Mouse (Mus musculus) heart, embryonic 10.5 days (tissue): ENCODE results near the gene Qrich2. TPM values are rescaled to one million over a fixed set of nuclear protein-coding genes. Genes with fewer than 3 reads are reported as not detected.

ENCODE experiments used
- DNase-seq: peaks from one replicate; pipeline ENCODE4 v3.0.0-alpha.2; 2017; ENCODE audit warnings: low spot score
- H3K27ac ChIP-seq: fragments of 300-500 bp; sonication (generic); 2 replicates; pipeline ENCODE4 v1.5.1; 2016; ENCODE audit warnings: mild to moderate bottlenecking
- H3K27me3 ChIP-seq: fragments of 300-500 bp; sonication (generic); 2 replicates; pipeline ENCODE4 v1.6.1; 2016; ENCODE audit warnings: mild to moderate bottlenecking; ENCODE audit not compliant: poor library complexity, insufficient read depth, severe bottlenecking
- H3K36me3 ChIP-seq: fragments of 300-500 bp; sonication (generic); 2 replicates; pipeline ENCODE4 v1.6.1; 2016; ENCODE audit warnings: mild to moderate bottlenecking, moderate library complexity
- H3K4me1 ChIP-seq: fragments of 300-500 bp; sonication (generic); 2 replicates; pipeline ENCODE4 v1.6.1; 2016; ENCODE audit warnings: mild to moderate bottlenecking
- H3K4me3 ChIP-seq: fragments of 300-500 bp; sonication (generic); 2 replicates; pipeline ENCODE4 v1.5.1; 2016; ENCODE audit warnings: mild to moderate bottlenecking, moderate library complexity
- H3K9me3 ChIP-seq: fragments of 300-500 bp; sonication (generic); 2 replicates; pipeline ENCODE4 v1.6.1; 2016; ENCODE audit warnings: mild to moderate bottlenecking, moderate library complexity
- WGBS: fragments of 180-500 bp; shearing (Covaris S2); methylation state at CpG from one replicate; pipeline ENCODE4 v1.1.7; 2016; 5-methylcytosine and 5-hydroxymethylcytosine counted together
- polyA plus RNA-seq: library from polyadenylated mRNA; unstranded; fragments of >200 nt; fragmentation: Nextera tagmentation; extraction: Ambion mirVana; gene quantifications from 2 replicates; pipeline ENCODE4 v1.2.1, GENCODE M21; 2016

Qrich2 gene
- polyA plus RNA-seq, 1 experiment from 2014 or later, result 0.30 TPM

GRCm38 (mm10) chr11:116439269-116440240 is 26.5 kb downstream of the Qrich2 start:
- H3K36me3 ChIP-seq, result peaks cover 30% of the 10 kb centered on the region
- no peaks in the 10 kb centered on the region for H3K27me3 ChIP-seq
- DNase-seq, result no peak
- H3K4me3 ChIP-seq, result no peak overlapping the region
- H3K9me3 ChIP-seq, result no peaks in the 10 kb centered on the region
- 86% methylated on average over 19 of the region's 19 CpGs for WGBS
- no peak overlapping the region; the same call in 1 of the 2 replicates for H3K27ac ChIP-seq
- peaks cover 64% of the 10 kb centered on the region for H3K4me1 ChIP-seq

GRCm38 (mm10) chr11:116437541-116437940 is 28.5 kb downstream of the Qrich2 start:
- H3K9me3 ChIP-seq, result no peaks in the 10 kb centered on the region
- H3K27me3 ChIP-seq, result no peaks in the 10 kb centered on the region
- peaks cover 30% of the 10 kb centered on the region for H3K36me3 ChIP-seq
- peaks cover 55% of the 10 kb centered on the region for H3K4me1 ChIP-seq
- H3K27ac ChIP-seq, result peak overlapping the region; percentile 98
- H3K4me3 ChIP-seq, result peak overlapping the region; percentile 44
- WGBS, result 79% methylated on average over 11 of the region's 11 CpGs
- DNase-seq, result no peak

GRCm38 (mm10) chr11:116436725-116437331 is 29.2 kb downstream of the Qrich2 start:
- Histone ChIP-seq H3K4me1 (peaks cover 48% of the 10 kb centered on the region), H3K4me3 (peak overlapping the region; percentile 44), H3K27ac (peak overlapping the region; percentile 98), H3K36me3 (peaks cover 30% of the 10 kb centered on the region), H3K27me3 (no peaks in the 10 kb centered on the region), H3K9me3 (no peaks in the 10 kb centered on the region)
- no peak for DNase-seq
- WGBS, result 22% methylated on average over 4 of the region's 4 CpGs

DNA sequence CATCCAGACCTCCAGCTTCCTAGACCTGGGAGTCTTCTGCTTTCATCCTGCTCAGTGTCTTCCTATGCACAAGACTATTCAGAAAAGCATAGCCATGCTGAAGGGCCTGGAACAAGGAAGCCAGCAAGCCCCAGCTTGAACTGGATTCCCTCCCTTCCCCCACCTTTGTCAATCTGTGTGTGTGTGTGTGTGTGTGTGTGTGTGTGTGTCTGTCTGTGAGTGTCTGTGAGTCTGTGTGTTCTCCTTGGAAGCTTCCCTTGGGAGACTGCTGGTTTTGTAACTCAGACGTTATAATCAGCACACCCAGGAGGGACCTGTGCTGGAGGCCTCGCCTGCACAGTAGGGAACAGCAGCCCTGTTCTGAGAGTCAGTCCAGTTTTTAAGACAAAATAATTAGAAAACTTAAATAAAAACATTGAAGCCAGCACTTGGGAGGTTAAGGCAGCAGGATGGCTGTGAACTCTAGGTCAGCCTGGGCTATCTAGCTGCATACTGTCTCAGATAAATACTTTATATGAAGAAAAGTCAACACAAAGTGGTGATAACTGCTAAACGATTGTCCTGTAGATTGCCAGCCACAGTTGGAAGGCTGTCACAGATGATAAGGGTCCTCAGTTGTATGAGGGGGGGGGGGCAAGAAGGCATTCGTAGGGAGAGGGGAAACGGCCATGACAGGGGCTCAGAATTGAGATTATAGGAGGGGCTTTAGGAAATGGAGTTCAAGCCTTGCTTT is 29.9 kb downstream of the Qrich2 start:
- H3K36me3 ChIP-seq, result peaks cover 30% of the 10 kb centered on the region
- 20% methylated on average over 5 of the region's 5 CpGs for WGBS

DNA sequence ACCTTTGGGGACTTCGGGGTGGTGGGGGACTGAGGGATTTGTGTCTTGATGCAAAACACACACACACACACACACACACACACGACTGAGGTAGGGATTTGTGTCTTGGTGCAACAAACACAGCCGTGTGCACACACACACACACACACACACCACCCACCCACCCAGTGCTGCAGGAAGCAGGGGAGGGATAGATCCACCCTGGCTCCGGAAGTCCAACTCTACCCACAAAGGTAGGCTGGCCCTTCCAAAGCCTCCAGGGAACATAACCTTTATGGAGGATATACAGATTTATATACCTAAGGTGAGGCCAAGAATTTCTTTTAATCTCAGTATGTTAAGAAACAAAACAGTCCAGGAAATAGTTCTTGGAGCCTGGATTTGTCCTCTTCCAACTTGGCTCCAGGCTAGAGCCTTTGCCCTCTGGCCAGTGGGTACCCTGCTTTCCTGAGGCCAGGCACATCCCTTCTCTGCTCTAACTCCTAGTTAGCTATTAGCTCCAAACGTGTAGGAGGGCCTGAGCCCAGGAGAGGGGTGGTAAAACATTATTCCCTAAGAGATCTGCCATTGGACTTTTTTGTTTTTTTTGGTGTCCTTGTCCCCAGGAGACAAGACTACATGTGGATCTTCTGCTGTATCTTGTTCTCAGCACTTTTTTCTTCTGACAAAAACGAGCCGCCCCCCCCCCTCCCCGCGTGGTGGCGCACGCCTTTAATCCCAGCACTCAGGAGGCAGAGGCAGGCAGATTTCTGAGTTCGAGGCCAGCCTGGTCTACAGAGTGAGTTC is 30.9 kb downstream of the Qrich2 start:
- no peaks in the 10 kb centered on the region for H3K9me3 ChIP-seq
- peaks cover 30% of the 10 kb centered on the region for H3K36me3 ChIP-seq
- DNase-seq, result no peak
- WGBS, result 53% methylated on average over 12 of the region's 12 CpGs
- peaks cover 54% of the 10 kb centered on the region for H3K4me1 ChIP-seq
- H3K4me3 ChIP-seq, result peak overlapping the region; percentile 97
- no peaks in the 10 kb centered on the region for H3K27me3 ChIP-seq
- H3K27ac ChIP-seq, result peak overlapping the region; percentile 98

More for the DNA sequence above, 29.9 kb downstream of the Qrich2 start:
- Histone ChIP-seq H3K4me3 (peak overlapping the region; percentile 44), H3K9me3 (no peaks in the 10 kb centered on the region), H3K27me3 (no peaks in the 10 kb centered on the region), H3K4me1 (peaks cover 55% of the 10 kb centered on the region), H3K27ac (peak overlapping the region; percentile 98)
- DNase-seq, result no peak

GRCm38 (mm10) chr11:116434287-116434966 is 31.6 kb downstream of the Qrich2 start:
- peaks cover 50% of the 10 kb centered on the region for H3K4me1 ChIP-seq
- no peaks in the 10 kb centered on the region for H3K27me3 ChIP-seq
- H3K4me3 ChIP-seq, result peak overlapping the region; percentile 97
- under 1% methylated on average over 52 of the region's 67 CpGs for WGBS
- peaks cover 27% of the 10 kb centered on the region for H3K36me3 ChIP-seq
- no peaks in the 10 kb centered on the region for H3K9me3 ChIP-seq
- peak overlapping the region; percentile 98 for H3K27ac ChIP-seq
- peak; percentile 90 for DNase-seq

DNA sequence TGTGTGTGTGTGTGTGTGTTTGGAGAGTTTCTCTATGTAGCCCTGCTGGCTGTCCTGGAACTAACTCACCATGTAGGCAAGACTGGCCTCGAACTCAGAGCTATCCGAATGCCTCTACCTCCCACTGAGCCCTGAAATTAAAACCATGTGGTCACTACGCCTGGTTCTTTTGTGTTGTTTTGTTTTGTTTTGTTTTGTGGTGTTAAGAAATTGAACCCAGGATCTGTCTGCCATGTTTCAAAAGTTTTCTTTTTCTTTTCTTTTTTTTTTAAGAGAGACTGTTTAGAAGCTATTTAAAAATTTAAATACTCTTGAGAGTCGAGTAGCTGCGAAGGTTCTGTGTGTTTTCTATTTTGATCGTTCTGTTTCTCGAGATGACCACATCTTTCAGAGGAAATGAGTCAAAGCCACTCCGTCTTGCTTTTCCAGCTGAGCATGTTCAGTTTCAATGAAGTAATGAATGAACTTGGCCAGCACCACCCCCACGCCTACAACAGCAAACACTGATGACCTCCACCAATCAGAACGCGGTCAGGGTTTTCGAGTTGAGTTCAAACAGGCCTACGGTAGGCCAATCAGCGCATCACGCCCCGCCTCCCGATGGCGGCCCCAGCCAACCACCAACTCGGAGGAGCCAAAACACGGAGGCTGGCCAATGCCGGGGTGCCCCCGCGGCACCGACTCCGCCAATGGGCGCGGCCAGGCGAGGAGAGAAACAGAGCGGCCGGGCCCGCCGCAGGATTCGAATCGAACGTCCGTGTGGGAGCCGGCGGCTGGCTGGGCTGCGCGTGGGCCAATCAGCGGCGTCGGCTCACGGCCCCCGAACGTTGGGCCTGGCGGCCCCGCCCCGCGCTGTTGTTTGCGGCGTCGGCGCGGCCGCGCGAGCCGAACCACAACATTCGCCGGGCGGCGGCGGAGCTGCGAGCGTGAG is 32.4 kb downstream of the Qrich2 start, which contains the start of gene Ubald2:
Gene Ubald2 (plus strand): TSS at position 739 of the 931 bp plus-strand sequence.
- Histone ChIP-seq H3K36me3 (peaks cover 21% of the 10 kb centered on the region), H3K27me3 (no peaks in the 10 kb centered on the region), H3K4me3 (peak within 1 kb of the TSS; percentile 97), H3K9me3 (no peaks in the 10 kb centered on the region), H3K27ac (peak within 1 kb of the TSS; percentile 98), H3K4me1 (peaks cover 54% of the 10 kb centered on the region)
- DNase-seq, result peak; percentile 100
- WGBS, result 4% methylated on average over 66 of the region's 66 CpGs

DNA sequence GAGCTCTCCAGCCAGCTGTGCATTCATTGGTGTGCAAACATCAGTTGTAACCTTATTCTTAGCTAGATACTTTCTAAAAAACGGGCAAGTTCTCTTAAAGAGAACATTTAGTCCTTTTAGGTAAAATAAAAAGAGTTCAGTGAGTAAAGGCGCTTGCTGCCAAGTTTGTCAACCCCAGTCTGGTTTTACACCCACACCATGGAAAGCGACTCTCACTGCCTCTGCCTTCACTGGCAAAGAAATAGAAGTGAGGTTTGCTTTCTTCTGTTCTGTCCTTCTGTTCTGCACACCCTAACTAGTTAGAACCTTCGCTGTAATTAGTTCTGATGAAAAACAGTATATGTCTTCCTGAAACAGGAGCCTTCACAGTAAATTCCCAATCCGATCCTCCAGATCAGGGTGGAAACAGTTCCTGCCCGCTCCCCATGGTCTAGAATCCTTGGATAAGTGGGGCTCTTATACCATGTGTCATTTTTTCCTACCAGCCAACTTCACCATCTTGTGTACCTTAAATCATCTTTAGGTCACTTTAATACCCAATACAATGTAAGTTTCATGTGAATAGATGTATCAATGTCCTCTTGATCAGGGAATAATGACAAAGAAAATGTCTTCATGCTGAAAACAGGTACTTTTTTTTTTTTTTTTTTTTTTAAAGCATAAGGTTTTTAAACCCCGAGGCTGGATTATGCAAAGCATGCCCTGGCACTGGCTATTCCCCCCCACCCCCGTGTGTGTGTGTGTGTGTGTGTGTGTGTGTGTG is 33.3 kb downstream of the Qrich2 start:
- DNase-seq, result no peak
- no peaks in the 10 kb centered on the region for H3K9me3 ChIP-seq
- WGBS, result 62% methylated on average over 8 of the region's 8 CpGs
- peak overlapping the region; percentile 81 for H3K27ac ChIP-seq
- no peaks in the 10 kb centered on the region for H3K27me3 ChIP-seq
- peaks cover 20% of the 10 kb centered on the region for H3K36me3 ChIP-seq
- peaks cover 54% of the 10 kb centered on the region for H3K4me1 ChIP-seq
- H3K4me3 ChIP-seq, result no peak overlapping the region

DNA sequence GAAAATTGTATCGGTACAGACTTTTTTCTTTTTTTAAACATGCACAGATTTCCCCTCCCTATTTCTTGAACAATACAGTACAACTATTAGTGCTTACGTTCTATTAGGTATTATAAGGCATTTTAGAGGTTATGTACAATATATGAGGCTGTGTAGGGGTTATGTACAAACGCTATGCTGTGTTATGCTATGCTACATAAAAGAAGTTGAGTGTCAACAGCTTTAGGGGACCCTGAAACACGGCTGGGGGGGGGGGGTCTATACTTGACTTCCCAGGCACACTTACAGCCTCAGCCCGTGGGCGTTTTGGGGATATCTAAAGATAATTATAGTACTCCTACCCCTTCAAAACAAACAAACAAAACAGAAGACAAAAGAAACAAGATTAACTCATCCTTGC is 33.9 kb downstream of the Qrich2 start:
- peaks cover 14% of the 10 kb centered on the region for H3K36me3 ChIP-seq
- no peaks in the 10 kb centered on the region for H3K27me3 ChIP-seq
- 64% methylated on average over 6 of the region's 6 CpGs for WGBS
- H3K4me3 ChIP-seq, result no peak overlapping the region
- H3K9me3 ChIP-seq, result no peaks in the 10 kb centered on the region
- peaks cover 48% of the 10 kb centered on the region for H3K4me1 ChIP-seq
- 0 out of 2 replicates have a peak overlapping the region, but pooled peaks have one; percentile 47 for H3K27ac ChIP-seq
- no peak for DNase-seq

GRCm38 (mm10) chr11:116431428-116432077 is 34.5 kb downstream of the Qrich2 start:
- no peaks in the 10 kb centered on the region for H3K27me3 ChIP-seq
- peaks cover 8% of the 10 kb centered on the region; the same call in 1 of the 2 replicates for H3K36me3 ChIP-seq
- H3K4me1 ChIP-seq, result peaks cover 42% of the 10 kb centered on the region
- DNase-seq, result no peak
- H3K27ac ChIP-seq, result peak overlapping the region; percentile 44
- WGBS, result 47% methylated on average over 11 of the region's 11 CpGs
- H3K9me3 ChIP-seq, result no peaks in the 10 kb centered on the region
- H3K4me3 ChIP-seq, result peak overlapping the region; percentile 36
